Mouse (Mus musculus) hindbrain, embryonic 15.5 days (tissue): ENCODE results near the gene Nhlrc4. TPM values are rescaled to one million over a fixed set of nuclear protein-coding genes. Genes with fewer than 3 reads are reported as not detected.

ENCODE experiments used
- polyA plus RNA-seq: library from polyadenylated mRNA; unstranded; fragments of >200 nt; fragmentation: Nextera tagmentation; extraction: Ambion mirVana; gene quantifications from 2 replicates; pipeline ENCODE4 v1.2.1, GENCODE M21; 2015

The Nhlrc4 gene
- polyA plus RNA-seq, 1 experiment from 2014 or later, result 0.91 TPM

Other genes with a start within 250 kb of the Nhlrc4 start
- 6.7 and 9.6 TPM in 2 replicates for gene Gng13, start 227.8 kb downstream of the Nhlrc4 start, polyA plus RNA-seq
- 8.2 and 8.8 TPM in 2 replicates for gene Chtf18, start 217.5 kb downstream of the Nhlrc4 start, polyA plus RNA-seq
- 28.7 and 30.1 TPM in 2 replicates for gene Rpusd1, start 217.3 kb downstream of the Nhlrc4 start, polyA plus RNA-seq
- 0.05 TPM in 1 of 2 replicates, not detected in the other for gene Mslnl, start 208.9 kb downstream of the Nhlrc4 start, polyA plus RNA-seq
- gene Msln, start 190.6 kb downstream of the Nhlrc4 start, polyA plus RNA-seq, result 0.84 TPM in 1 of 2 replicates, not detected in the other
- 29.5 and 30.7 TPM in 2 replicates for gene Narfl, start 171.2 kb downstream of the Nhlrc4 start, polyA plus RNA-seq
- gene Haghl, start 159.3 kb downstream of the Nhlrc4 start, polyA plus RNA-seq, result 133 TPM in 2 replicates
- gene Ccdc78, start 158.4 kb downstream of the Nhlrc4 start, polyA plus RNA-seq, result 0.31 and 0.48 TPM in 2 replicates
- gene Fam173a, start 152.1 kb downstream of the Nhlrc4 start, polyA plus RNA-seq, result 90.1 and 95.7 TPM in 2 replicates
- gene AC134908.4, start 149.3 kb downstream of the Nhlrc4 start, polyA plus RNA-seq, result 2.0 TPM in 1 of 2 replicates, not detected in the other
- 67.2 and 82.2 TPM in 2 replicates for gene Metrn, start 147.8 kb downstream of the Nhlrc4 start, polyA plus RNA-seq
- 38.2 and 45.0 TPM in 2 replicates for gene Fbxl16, start 135.9 kb downstream of the Nhlrc4 start, polyA plus RNA-seq
- gene Wdr24, start 121.3 kb downstream of the Nhlrc4 start, polyA plus RNA-seq, result 27.3 and 28.2 TPM in 2 replicates
- gene Jmjd8, start 116.1 kb downstream of the Nhlrc4 start, polyA plus RNA-seq, result 51.1 and 55.0 TPM in 2 replicates
- gene Stub1, start 111.6 kb downstream of the Nhlrc4 start, polyA plus RNA-seq, result 358 and 382 TPM in 2 replicates
- 51.9 and 56.8 TPM in 2 replicates for gene Rhbdl1, start 107.7 kb downstream of the Nhlrc4 start, polyA plus RNA-seq
- 13.8 and 14.0 TPM in 2 replicates for gene Gm20683, start 103.2 kb downstream of the Nhlrc4 start, polyA plus RNA-seq
- 15.1 and 16.6 TPM in 2 replicates for gene Rhot2, start 100.1 kb downstream of the Nhlrc4 start, polyA plus RNA-seq
- gene Wdr90, start 83.5 kb downstream of the Nhlrc4 start, polyA plus RNA-seq, result 19.0 and 19.9 TPM in 2 replicates
- gene Mcrip2, start 76.2 kb downstream of the Nhlrc4 start, polyA plus RNA-seq, result 27.0 and 28.4 TPM in 2 replicates
- gene Mettl26, start 69.9 kb downstream of the Nhlrc4 start, polyA plus RNA-seq, result 58.7 and 64.1 TPM in 2 replicates
- gene Wfikkn1, start 64.1 kb downstream of the Nhlrc4 start, polyA plus RNA-seq, result 0.39 and 0.44 TPM in 2 replicates
- 49.3 and 55.0 TPM in 2 replicates for gene Rab40c, start 25.2 kb downstream of the Nhlrc4 start, polyA plus RNA-seq
- 73.9 and 77.2 TPM in 2 replicates for gene Pigq, start within 50 bp of the Nhlrc4 start, polyA plus RNA-seq
- 2.7 and 5.4 TPM in 2 replicates for gene A930017K11Rik, start 7.6 kb upstream of the Nhlrc4 start, polyA plus RNA-seq
- 20.2 and 27.6 TPM in 2 replicates for gene Capn15, start 40.8 kb upstream of the Nhlrc4 start, polyA plus RNA-seq
- gene Rab11fip3, start 124.6 kb upstream of the Nhlrc4 start, polyA plus RNA-seq, result 27.2 and 31.0 TPM in 2 replicates
- 40.6 and 42.0 TPM in 2 replicates for gene Decr2, start 145.4 kb upstream of the Nhlrc4 start, polyA plus RNA-seq
- 24.3 and 25.1 TPM in 2 replicates for gene Nme4, start 150.6 kb upstream of the Nhlrc4 start, polyA plus RNA-seq
- 4.5 and 4.8 TPM in 2 replicates for gene Tmem8, start 168.3 kb upstream of the Nhlrc4 start, polyA plus RNA-seq
- gene Mrpl28, start 178.5 kb upstream of the Nhlrc4 start, polyA plus RNA-seq, result 183 and 184 TPM in 2 replicates
- gene Axin1, start 193.7 kb upstream of the Nhlrc4 start, polyA plus RNA-seq, result 15.5 and 15.8 TPM in 2 replicates